Mouse (Mus musculus) kidney, adult 11 months (tissue): ENCODE data around the gene Gm20696.

Experiments
- DNase-seq: peaks from one replicate; pipeline ENCODE4 v3.0.0; 2022

The Gm20696 gene

GRCm38 (mm10) chr6:99546416-99546815 is 120.2 kb downstream of the Gm20696 start:
- no peak for DNase-seq

- no peak for DNase-seq
Measured at GRCm38 (mm10) chr6:99545437-99545836, 121.2 kb downstream of the Gm20696 start.

GRCm38 (mm10) chr6:99541105-99541504 is 125.5 kb downstream of the Gm20696 start:
- no peak for DNase-seq

- DNase-seq: no peak
Measured at GRCm38 (mm10) chr6:99540653-99541052, 125.9 kb downstream of the Gm20696 start.

GRCm38 (mm10) chr6:99540146-99540545 is 126.5 kb downstream of the Gm20696 start:
- no peak for DNase-seq

GRCm38 (mm10) chr6:99538194-99538941 is 128.2 kb downstream of the Gm20696 start:
- no peak for DNase-seq

GRCm38 (mm10) chr6:99534211-99534745 is 132.3 kb downstream of the Gm20696 start:
- no peak for DNase-seq

- DNase-seq: no peak
Measured at GRCm38 (mm10) chr6:99532458-99532857, 134.1 kb downstream of the Gm20696 start.

GRCm38 (mm10) chr6:99528972-99529371 is 137.6 kb downstream of the Gm20696 start:
- DNase-seq: no peak

- DNase-seq: no peak
Measured at GRCm38 (mm10) chr6:99527457-99528105, 139.0 kb downstream of the Gm20696 start.

- DNase-seq: no peak
Measured at GRCm38 (mm10) chr6:99525351-99525750, 141.2 kb downstream of the Gm20696 start.

- DNase-seq: no peak
Measured at GRCm38 (mm10) chr6:99523679-99524370, 142.8 kb downstream of the Gm20696 start.

GRCm38 (mm10) chr6:99523109-99523632 is 143.4 kb downstream of the Gm20696 start:
- peak; percentile 84 for DNase-seq

GRCm38 (mm10) chr6:99522359-99523108 is 144.1 kb downstream of the Gm20696 start, which contains the start of gene Foxp1:
Gene Foxp1 (minus strand): TSS chr6:99522721.
- peak; percentile 87 for DNase-seq

- peak; percentile 40 for DNase-seq
Measured at GRCm38 (mm10) chr6:99521641-99522358, 144.8 kb downstream of the Gm20696 start.

- peak; percentile 48 for DNase-seq
Measured at GRCm38 (mm10) chr6:99521038-99521640, 145.5 kb downstream of the Gm20696 start.

- DNase-seq: no peak
Measured at GRCm38 (mm10) chr6:99520676-99521037, 145.9 kb downstream of the Gm20696 start.

- DNase-seq: peak; percentile 21
Measured at GRCm38 (mm10) chr6:99519806-99520675, 146.6 kb downstream of the Gm20696 start.

- no peak for DNase-seq
Measured at GRCm38 (mm10) chr6:99519052-99519451, 147.5 kb downstream of the Gm20696 start.

GRCm38 (mm10) chr6:99515667-99516199 is 150.9 kb downstream of the Gm20696 start:
- DNase-seq: no peak
